Mouse (Mus musculus) heart, embryonic 16.5 days (tissue): ENCODE measurements around the gene Dph6. TPM values are rescaled to one million over a fixed set of nuclear protein-coding genes. Genes with fewer than 3 reads are reported as not detected.

Experiments used
- ATAC-seq: fragments of 200-750 bp; cut with Nextera tagmentation; replicated peaks from 2 replicates; pipeline ENCODE4 v1.8.0; 2017; ENCODE audit warnings: moderate number of reproducible peaks; ENCODE audit not compliant: insufficient read depth, low FRiP score; ENCODE audit errors: extremely low read depth
- H3K27ac ChIP-seq: fragments of 300-500 bp; sonication (generic); 2 replicates; pipeline ENCODE4 v1.5.1; 2014; ENCODE audit warnings: mild to moderate bottlenecking, low read length, control low read depth, moderate library complexity
- H3K27me3 ChIP-seq: fragments of 300-500 bp; sonication (generic); 2 replicates; pipeline ENCODE4 v1.6.1; 2014; ENCODE audit warnings: low read length, mixed read lengths; ENCODE audit not compliant: control insufficient read depth, insufficient read depth
- H3K36me3 ChIP-seq: fragments of 300-500 bp; sonication (generic); 2 replicates; pipeline ENCODE4 v1.6.1; 2014; ENCODE audit not compliant: control insufficient read depth, insufficient read depth
- H3K4me1 ChIP-seq: fragments of 300-500 bp; sonication (generic); 2 replicates; pipeline ENCODE4 v1.6.1; 2014; ENCODE audit warnings: low read length, mixed read lengths; ENCODE audit not compliant: control insufficient read depth, insufficient read depth
- H3K4me2 ChIP-seq: fragments of 300-500 bp; sonication (generic); 2 replicates; pipeline ENCODE4 v1.6.1; 2014; ENCODE audit warnings: low read depth, mild to moderate bottlenecking, control low read depth, low read length
- H3K4me3 ChIP-seq: fragments of 300-500 bp; sonication (generic); 2 replicates; pipeline ENCODE4 v1.5.1; 2014; ENCODE audit warnings: mild to moderate bottlenecking, control low read depth, low read length
- H3K9ac ChIP-seq: fragments of 300-500 bp; sonication (generic); 2 replicates; pipeline ENCODE4 v1.6.1; 2014; ENCODE audit warnings: low read length, control low read depth
- H3K9me3 ChIP-seq: fragments of 300-500 bp; sonication (generic); replicated peaks from 2 replicates; pipeline ENCODE4 v1.6.1; 2016; ENCODE audit warnings: low read length; ENCODE audit not compliant: control insufficient read depth
- whole genome bisulfite sequencing: fragments of 180-500 bp; shearing (Covaris S2); extraction: QIAGEN DNeasy Blood & Tissue Kit; methylation state at CpG from one replicate; pipeline ENCODE4 v1.1.7; 2014; 5-methylcytosine and 5-hydroxymethylcytosine counted together
- polyA plus RNA-seq: library from polyadenylated mRNA; unstranded; fragments of >200 nt; fragmentation: Nextera tagmentation; extraction: Ambion mirVana; gene quantifications from 2 replicates; pipeline ENCODE4 v1.2.1, GENCODE M21; 2015

Dph6 gene
- polyA plus RNA-seq, result 14.6 and 15.6 TPM in 2 replicates

GRCm38 (mm10) chr2:114654365-114655239 lies at the start of gene Dph6:
Gene Dph6 (minus strand): TSS chr2:114654964.
- H3K4me2 ChIP-seq, result peak within 1 kb of the TSS; percentile 85
- peak; percentile 94 for ATAC-seq

GRCm38 (mm10) chr2:114700966-114701685 lies 46.4 kb upstream of the Dph6 start:
- Histone ChIP-seq H3K4me1 (no peaks in the 10 kb centered on the region), H3K4me3 (no peak overlapping the region), H3K9me3 (no peaks in the 10 kb centered on the region), H3K36me3 (no peaks in the 10 kb centered on the region), H3K27ac (no peak overlapping the region), H3K4me2 (no peak overlapping the region), H3K9ac (no peak overlapping the region), H3K27me3 (no peaks in the 10 kb centered on the region)
- ATAC-seq, result no peak
- WGBS, result 63% methylated on average over 2 of the region's 2 CpGs

More at GRCm38 (mm10) chr2:114654365-114655239, at the start of gene Dph6:
- H3K9me3 ChIP-seq, result no peaks in the 10 kb centered on the region
- peaks cover 6% of the 10 kb centered on the region; the same call in 1 of the 2 replicates for H3K4me1 ChIP-seq
- peak within 1 kb of the TSS; percentile 82 for H3K4me3 ChIP-seq
- no peaks in the 10 kb centered on the region for H3K27me3 ChIP-seq
- H3K36me3 ChIP-seq, result no peaks in the 10 kb centered on the region
- H3K9ac ChIP-seq, result peak within 1 kb of the TSS; percentile 89
- peak within 1 kb of the TSS; percentile 95 for H3K27ac ChIP-seq
- WGBS, result under 1% methylated on average over 45 of the region's 45 CpGs

DNA sequence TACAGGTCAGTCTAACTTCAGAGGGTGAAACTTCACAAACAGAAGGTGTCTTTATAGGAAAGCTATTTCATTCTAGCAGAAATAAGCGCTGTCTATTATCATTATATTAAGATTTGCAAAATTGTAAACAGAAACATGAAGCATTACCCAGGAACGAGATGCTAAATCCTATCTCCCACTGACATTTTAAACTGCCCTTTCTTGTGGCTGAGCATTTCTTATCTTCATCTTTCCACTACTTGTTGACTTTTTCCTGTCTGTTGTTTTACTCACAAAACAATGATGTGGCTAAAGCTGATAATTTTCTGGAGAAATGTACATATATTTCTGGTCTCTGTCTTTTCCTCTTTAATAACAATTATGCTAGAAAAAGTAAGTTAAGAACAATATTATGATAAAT lies 36.8 kb upstream of the Dph6 start:
- H3K4me3 ChIP-seq, result no peak overlapping the region
- H3K4me1 ChIP-seq, result no peaks in the 10 kb centered on the region
- no peak overlapping the region for H3K4me2 ChIP-seq
- no peak overlapping the region for H3K27ac ChIP-seq
- ATAC-seq, result no peak
- no peak overlapping the region for H3K9ac ChIP-seq
- 53% methylated on average over 2 of the region's 2 CpGs for WGBS
- no peaks in the 10 kb centered on the region for H3K36me3 ChIP-seq
- no peaks in the 10 kb centered on the region for H3K27me3 ChIP-seq
- H3K9me3 ChIP-seq, result no peaks in the 10 kb centered on the region

DNA sequence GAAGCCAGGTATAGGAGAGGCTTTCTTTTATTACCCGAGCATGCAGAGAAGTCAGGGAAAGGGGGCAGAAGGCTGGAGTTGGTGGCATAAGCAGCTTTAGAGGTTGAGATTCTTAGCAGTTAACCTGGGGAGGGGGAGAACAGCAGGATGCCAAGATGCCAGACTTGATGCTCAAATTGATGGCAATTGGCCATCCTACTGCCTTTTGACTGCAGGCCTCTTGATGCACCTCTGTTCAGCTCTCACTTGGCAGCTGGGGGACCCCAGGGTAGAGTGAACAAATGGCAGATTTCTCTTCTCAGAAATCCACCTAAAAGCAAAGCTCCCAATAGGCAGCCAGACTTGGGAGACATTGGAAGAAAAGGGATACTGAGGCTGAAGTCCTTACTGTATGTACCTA lies 32.7 kb upstream of the Dph6 start:
- no peak overlapping the region for H3K27ac ChIP-seq
- 67% methylated on average over 1 of the region's 1 CpGs for WGBS
- H3K9ac ChIP-seq, result no peak overlapping the region
- no peaks in the 10 kb centered on the region for H3K36me3 ChIP-seq
- H3K27me3 ChIP-seq, result no peaks in the 10 kb centered on the region
- no peak overlapping the region for H3K4me2 ChIP-seq
- no peak overlapping the region for H3K4me3 ChIP-seq
- H3K9me3 ChIP-seq, result no peaks in the 10 kb centered on the region
- no peaks in the 10 kb centered on the region for H3K4me1 ChIP-seq
- no peak for ATAC-seq

DNA sequence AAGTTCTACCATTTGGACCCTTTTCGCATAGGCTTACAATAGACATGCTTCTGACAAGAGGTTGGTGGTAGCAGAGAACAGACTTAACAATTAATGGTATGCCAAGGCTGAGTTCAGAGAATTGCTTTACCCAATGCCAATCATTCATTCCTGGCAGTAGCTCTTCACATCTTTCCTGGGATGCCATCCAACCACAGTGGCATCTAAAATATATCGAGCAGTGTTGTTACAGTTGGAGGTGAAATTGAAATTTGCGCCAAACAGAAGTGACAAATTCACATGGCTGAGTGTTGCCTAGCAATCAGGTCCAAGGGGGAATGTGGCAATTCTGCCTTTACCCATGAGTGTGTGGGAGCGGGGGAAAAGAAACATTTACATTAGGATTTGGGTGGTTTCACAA lies 32.3 kb upstream of the Dph6 start:
- no peaks in the 10 kb centered on the region for H3K9me3 ChIP-seq
- no peak overlapping the region for H3K9ac ChIP-seq
- no peak overlapping the region for H3K4me3 ChIP-seq
- no peak overlapping the region for H3K4me2 ChIP-seq
- no peak overlapping the region for H3K27ac ChIP-seq
- H3K4me1 ChIP-seq, result no peaks in the 10 kb centered on the region
- no peak for ATAC-seq
- 83% methylated on average over 4 of the region's 4 CpGs for WGBS
- no peaks in the 10 kb centered on the region for H3K27me3 ChIP-seq
- H3K36me3 ChIP-seq, result no peaks in the 10 kb centered on the region

- H3K36me3 ChIP-seq, result no peaks in the 10 kb centered on the region
- ATAC-seq, result no peak
- no peaks in the 10 kb centered on the region for H3K4me1 ChIP-seq
- no peak overlapping the region for H3K4me2 ChIP-seq
- H3K9me3 ChIP-seq, result no peaks in the 10 kb centered on the region
- no peak overlapping the region for H3K27ac ChIP-seq
- no peaks in the 10 kb centered on the region for H3K27me3 ChIP-seq
- H3K9ac ChIP-seq, result no peak overlapping the region
- WGBS, result 70% methylated on average over 1 of the region's 1 CpGs
- H3K4me3 ChIP-seq, result no peak overlapping the region
Observed at GRCm38 (mm10) chr2:114673831-114674230, 19.1 kb upstream of the Dph6 start.

- 66% methylated on average over 3 of the region's 3 CpGs for WGBS
- Histone ChIP-seq H3K27ac (no peak overlapping the region), H3K36me3 (no peaks in the 10 kb centered on the region), H3K9ac (no peak overlapping the region), H3K9me3 (no peaks in the 10 kb centered on the region), H3K4me3 (no peak overlapping the region), H3K4me2 (no peak overlapping the region), H3K4me1 (no peaks in the 10 kb centered on the region), H3K27me3 (no peaks in the 10 kb centered on the region)
- ATAC-seq, result no peak
Observed at GRCm38 (mm10) chr2:114670983-114671382, 16.2 kb upstream of the Dph6 start.

- 84% methylated on average over 2 of the region's 2 CpGs for WGBS
- no peak overlapping the region for H3K9ac ChIP-seq
Observed at GRCm38 (mm10) chr2:114658954-114659353, 4.2 kb upstream of the Dph6 start.

GRCm38 (mm10) chr2:114646240-114646639 lies 8.5 kb downstream of the Dph6 start:
- no peak overlapping the region for H3K4me3 ChIP-seq
- 78% methylated on average over 5 of the region's 5 CpGs for WGBS
- no peak overlapping the region for H3K4me2 ChIP-seq
- no peak overlapping the region for H3K9ac ChIP-seq
- H3K9me3 ChIP-seq, result no peaks in the 10 kb centered on the region
- no peak for ATAC-seq
- no peaks in the 10 kb centered on the region for H3K27me3 ChIP-seq
- no peaks in the 10 kb centered on the region for H3K4me1 ChIP-seq
- peaks cover 6% of the 10 kb centered on the region; the same call in 1 of the 2 replicates for H3K36me3 ChIP-seq
- H3K27ac ChIP-seq, result no peak overlapping the region

More at GRCm38 (mm10) chr2:114658954-114659353, 4.2 kb upstream of the Dph6 start:
- no peaks in the 10 kb centered on the region for H3K36me3 ChIP-seq
- no peak overlapping the region for H3K27ac ChIP-seq
- no peak for ATAC-seq
- no peak overlapping the region for H3K4me2 ChIP-seq
- no peaks in the 10 kb centered on the region for H3K27me3 ChIP-seq
- H3K4me3 ChIP-seq, result no peak overlapping the region
- peaks cover 3% of the 10 kb centered on the region; the same call in 1 of the 2 replicates for H3K4me1 ChIP-seq
- no peaks in the 10 kb centered on the region for H3K9me3 ChIP-seq
